Mouse (Mus musculus) ES-E14 (cell line): ENCODE measurements around the gene Rex2.
"Not testable (repeated sequence)": the region's sequence is repeated elsewhere in the genome, so short reads cannot be mapped to it uniquely, and the experiment has no call there.

Source experiments
- CHD2 ChIP-seq: IDR thresholded peaks from 2 replicates; pipeline ENCODE4 v1.6.1; 2014; ENCODE audit warnings: mild to moderate bottlenecking, low read depth, low read length, inconsistent platforms
- MAFK ChIP-seq: IDR thresholded peaks from 2 replicates; pipeline ENCODE4 v1.6.1; 2014; ENCODE audit warnings: mild to moderate bottlenecking, low read depth, low read length, inconsistent platforms; ENCODE audit not compliant: insufficient read depth
- ZNF384 ChIP-seq: IDR thresholded peaks from 2 replicates; pipeline ENCODE4 v1.6.1; 2012; ENCODE audit warnings: low read depth, low read length, inconsistent platforms

GRCm38 (mm10) chr4:147018400-147018799 is 3.2 kb upstream of the Rex2 start:
- TF ChIP-seq CHD2, ZNF384, MAFK: not testable (repeated sequence)
